Mouse (Mus musculus): ENCODE measurements at regions not wholly inside any gene's neighbourhood (a gene's known extent, or its start where the extent isn't known, plus 50 kb on each side); places are given as distances from the start of the nearest gene placed in this dataset.

- no peak for TF ChIP-seq EP300 (optimal IDR thresholded peaks at IDR 0.05)
- TF ChIP-seq CTCF (IDR thresholded peaks at IDR 0.05; ENCODE audit: low read depth), result no peak
Measured at GRCm38 (mm10) chr5:54238646-54239167, 240.4 kb downstream of the Stim2 start.
